Mouse (Mus musculus) cerebellum, adult 9-11 months (tissue): ENCODE results near the gene Meis2.
A peak's percentile ranks its signal among the peaks of the same experiment; 100 is the strongest.

ENCODE experiments used
- DNase-seq: peaks from one replicate; pipeline ENCODE4 v3.0.0; 2022

The Meis2 gene

GRCm38 (mm10) chr2:115938926-115939563 is 126.6 kb downstream of the Meis2 start:
- peak; percentile 11 for DNase-seq

- DNase-seq: no peak
Observed at GRCm38 (mm10) chr2:115938296-115938695, 127.3 kb downstream of the Meis2 start.

- DNase-seq: no peak
Observed at GRCm38 (mm10) chr2:115937896-115938295, 127.7 kb downstream of the Meis2 start.

- no peak for DNase-seq
Observed at GRCm38 (mm10) chr2:115936786-115937185, 128.9 kb downstream of the Meis2 start.

- no peak for DNase-seq
Observed at GRCm38 (mm10) chr2:115934299-115934698, 131.3 kb downstream of the Meis2 start.

GRCm38 (mm10) chr2:115933259-115933658 is 132.4 kb downstream of the Meis2 start:
- no peak for DNase-seq

- DNase-seq: no peak
Observed at GRCm38 (mm10) chr2:115925744-115926143, 139.9 kb downstream of the Meis2 start.

GRCm38 (mm10) chr2:115924472-115924871 is 141.2 kb downstream of the Meis2 start:
- no peak for DNase-seq

GRCm38 (mm10) chr2:115923247-115923646 is 142.4 kb downstream of the Meis2 start:
- DNase-seq: no peak

GRCm38 (mm10) chr2:115921687-115922086 is 144.0 kb downstream of the Meis2 start:
- DNase-seq: no peak

- DNase-seq: no peak
Observed at GRCm38 (mm10) chr2:115920336-115920951, 145.2 kb downstream of the Meis2 start.

GRCm38 (mm10) chr2:115919141-115920071 is 146.2 kb downstream of the Meis2 start:
- no peak for DNase-seq

GRCm38 (mm10) chr2:115918561-115918960 is 147.1 kb downstream of the Meis2 start:
- DNase-seq: no peak

GRCm38 (mm10) chr2:115914539-115914938 is 151.1 kb downstream of the Meis2 start:
- DNase-seq: no peak

GRCm38 (mm10) chr2:115912948-115913529 is 152.6 kb downstream of the Meis2 start:
- DNase-seq: no peak

GRCm38 (mm10) chr2:115911913-115912642 is 153.6 kb downstream of the Meis2 start:
- DNase-seq: no peak

GRCm38 (mm10) chr2:115910217-115910616 is 155.4 kb downstream of the Meis2 start:
- no peak for DNase-seq

GRCm38 (mm10) chr2:115901007-115901406 is 164.6 kb downstream of the Meis2 start:
- no peak for DNase-seq

GRCm38 (mm10) chr2:115897559-115897958 is 168.1 kb downstream of the Meis2 start:
- no peak for DNase-seq

GRCm38 (mm10) chr2:115897001-115897400 is 168.6 kb downstream of the Meis2 start:
- no peak for DNase-seq

GRCm38 (mm10) chr2:115895717-115896116 is 169.9 kb downstream of the Meis2 start:
- no peak for DNase-seq

GRCm38 (mm10) chr2:115895256-115895655 is 170.4 kb downstream of the Meis2 start:
- no peak for DNase-seq

- no peak for DNase-seq
Observed at GRCm38 (mm10) chr2:115893113-115893512, 172.5 kb downstream of the Meis2 start.
